16 mouse cellular contexts compared by ENCODE assay signal in genomic region chr13:39127942-39128341, GRCm38 (mm10).
"Had no signal": no experiment of that assay in that cellular context is flagged by ENCODE, and none has a peak within 500 bp of the region (broad histone marks: within the 10 kb centered on the region; RNA-seq: fewer than 3 reads in every experiment).

No protein-coding gene starts in this region.

- H3K36me3 ChIP-seq: neural tube, embryonic 13.5 days; neural tube, embryonic 15.5 days; stomach, embryonic 15.5 days had no signal

- H3K4me3 ChIP-seq: neural tube, embryonic 13.5 days; neural tube, embryonic 15.5 days; stomach, embryonic 15.5 days had no signal

- H3K9ac ChIP-seq: neural tube, embryonic 13.5 days; neural tube, embryonic 15.5 days; stomach, embryonic 15.5 days had no signal

- H3K4me1 ChIP-seq: neural tube, embryonic 13.5 days; neural tube, embryonic 15.5 days; stomach, embryonic 15.5 days had no signal

- H3K4me2 ChIP-seq: neural tube, embryonic 13.5 days; neural tube, embryonic 15.5 days; stomach, embryonic 15.5 days had no signal

- H3K9me3 ChIP-seq: neural tube, embryonic 13.5 days; neural tube, embryonic 15.5 days; stomach, embryonic 15.5 days had no signal

- H3K27ac ChIP-seq: neural tube, embryonic 13.5 days; neural tube, embryonic 15.5 days; stomach, embryonic 15.5 days; stomach, postnatal 0 days had no signal

- H3K27me3 ChIP-seq: neural tube, embryonic 13.5 days; neural tube, embryonic 15.5 days; stomach, embryonic 15.5 days had no signal

- DNase-seq: retina, postnatal 1 day; right cerebral cortex, adult 18-20 months; right cerebral cortex, postnatal 14 days; right cerebral cortex, postnatal 25 days; right cerebral cortex, postnatal 4 days; spleen, adult 18-20 months; thymus, adult 18-20 months; thymus, adult 2 months; thymus, postnatal 14 days; thymus, postnatal 25 days; thymus, postnatal 36 days; thymus, postnatal 4 days had no signal
